Comparison of ENCODE assay signal across 8 mouse cellular contexts in genomic region chr5:36462810-36463209, GRCm38 (mm10). TPM values are rescaled to one million over a fixed set of nuclear protein-coding genes. Genes with fewer than 3 reads are reported as not detected.
DNase-seq lines count a peak whose midpoint lies in the region; ATAC-seq and TF ChIP-seq lines count a peak whose summit lies in the region.

No protein-coding gene starts in this region.

- H3K27me3 ChIP-seq in kidney, postnatal 0 days (ENCODE audit: insufficient read depth, low read length), result no peaks in the 10 kb centered on the region
- H3K27me3 ChIP-seq in liver, postnatal 0 days (ENCODE audit: insufficient read depth, low read length), result no peaks in the 10 kb centered on the region

- H3K4me2 ChIP-seq in kidney, postnatal 0 days (ENCODE audit: low read length), result no peak overlapping the region
- H3K4me2 ChIP-seq in liver, postnatal 0 days (ENCODE audit: low read depth, low read length), result no peak overlapping the region

- TF ChIP-seq EP300 in liver, postnatal 0 days (IDR thresholded peaks at IDR 0.05; ENCODE audit: low read depth), result no peak

- H3K4me1 ChIP-seq in kidney, postnatal 0 days (replicated peaks; ENCODE audit: insufficient read depth, low read length), result peaks cover 12% of the 10 kb centered on the region; the same call in 1 of the 2 replicates
- peaks cover 19% of the 10 kb centered on the region for H3K4me1 ChIP-seq in liver, postnatal 0 days (ENCODE audit: insufficient read depth)

- WGBS in kidney, postnatal 0 days, result 10% methylated on average over 7 of the region's 7 CpGs
- 10% methylated on average over 7 of the region's 7 CpGs for WGBS in liver, postnatal 0 days (ENCODE audit: insufficient replicate concordance)

- no peaks in the 10 kb centered on the region for H3K9me3 ChIP-seq in kidney, postnatal 0 days (replicated peaks; ENCODE audit: low read length)
- H3K9me3 ChIP-seq in liver, postnatal 0 days (ENCODE audit: low read length), result no peaks in the 10 kb centered on the region

- H3K27ac ChIP-seq in kidney, postnatal 0 days, result no peak overlapping the region
- no peak overlapping the region for H3K27ac ChIP-seq in liver, postnatal 0 days (ENCODE audit: low read depth)

- H3K9ac ChIP-seq in kidney, postnatal 0 days (ENCODE audit: low read depth, low read length), result no peak overlapping the region
- no peak overlapping the region for H3K9ac ChIP-seq in liver, postnatal 0 days (replicated peaks)

- H3K36me3 ChIP-seq in kidney, postnatal 0 days (ENCODE audit: insufficient read depth, low read length), result 0 out of 2 replicates have a peak, but pooled peaks cover 2% of the 10 kb centered on the region
- H3K36me3 ChIP-seq in liver, postnatal 0 days (replicated peaks; ENCODE audit: insufficient read depth, low read length), result no peaks in the 10 kb centered on the region

- no peak overlapping the region for H3K4me3 ChIP-seq in kidney, postnatal 0 days (replicated peaks; ENCODE audit: low read depth, low read length)
- no peak overlapping the region for H3K4me3 ChIP-seq in liver, postnatal 0 days (ENCODE audit: low read depth, low read length)

- peak; percentile 18 for ATAC-seq in CD4-positive, CD25-positive, alpha-beta regulatory T cell, adult 4 months
- ATAC-seq in kidney, postnatal 0 days (replicated peaks; ENCODE audit: low FRiP score, low read depth), result no peak
- ATAC-seq in liver, postnatal 0 days, result no peak

- peak; percentile 59 for DNase-seq in 3134 (ENCODE audit: extremely low read depth, insufficient read length, low spot score)
- peak; percentile 70 for DNase-seq in brain, adult 2 months (ENCODE audit: low read depth, low spot score)
- peak; percentile 48 to 74 for DNase-seq in frontal cortex, postnatal 14 days (ENCODE audit: low spot score in 2 of 2)
- DNase-seq in kidney, postnatal 0 days (ENCODE audit: low spot score), result peak; percentile 78
- DNase-seq in liver, postnatal 0 days, result peak; percentile 89
- DNase-seq in right cerebral cortex, adult 2 months (ENCODE audit: low spot score in 2 of 2), result peak; percentile 80 to 81
- peak; percentile 83 for DNase-seq in urinary bladder, postnatal 25 days (ENCODE audit: low spot score)

- peak; percentile 86 for TF ChIP-seq CTCF in kidney, postnatal 0 days (IDR thresholded peaks at IDR 0.05; ENCODE audit: low read depth)
- TF ChIP-seq CTCF in liver, postnatal 0 days (IDR thresholded peaks at IDR 0.05; ENCODE audit: low read depth), result peak; percentile 96

RNA-seq across cellular contexts. Expression of gene Grpel1, which starts 2.0 kb away (rescaled TPM):
- polyA plus RNA-seq in CD4-positive, CD25-positive, alpha-beta regulatory T cell, adult 4 months (2017; shearing (Covaris generic)), result 10 to 100 TPM; 40.4 to 41.8 TPM
- polyA plus RNA-seq in kidney, postnatal 0 days (2015; fragmentation: Nextera tagmentation; extraction: Ambion mirVana), result 67.5 and 68.0 TPM in 2 replicates
- polyA plus RNA-seq in liver, postnatal 0 days (2015; fragmentation: Nextera tagmentation; extraction: Ambion mirVana), result 61.2 and 62.1 TPM in 2 replicates

RNA-seq across cellular contexts. Expression of gene Tada2b, which starts 21.3 kb away (rescaled TPM):
- 1 to 10 TPM; 3.0 to 3.9 TPM for polyA plus RNA-seq in CD4-positive, CD25-positive, alpha-beta regulatory T cell, adult 4 months (2017; shearing (Covaris generic))
- 2.4 and 2.6 TPM in 2 replicates for polyA plus RNA-seq in kidney, postnatal 0 days (2015; fragmentation: Nextera tagmentation; extraction: Ambion mirVana)
- 1.2 and 1.4 TPM in 2 replicates for polyA plus RNA-seq in liver, postnatal 0 days (2015; fragmentation: Nextera tagmentation; extraction: Ambion mirVana)

RNA-seq across cellular contexts. Expression of gene Ccdc96, which starts 21.6 kb away (rescaled TPM):
- not detected for polyA plus RNA-seq in CD4-positive, CD25-positive, alpha-beta regulatory T cell, adult 4 months (2017; shearing (Covaris generic))
- polyA plus RNA-seq in kidney, postnatal 0 days (2015; fragmentation: Nextera tagmentation; extraction: Ambion mirVana), result 0.68 and 0.74 TPM in 2 replicates
- 0.06 and 0.13 TPM in 2 replicates for polyA plus RNA-seq in liver, postnatal 0 days (2015; fragmentation: Nextera tagmentation; extraction: Ambion mirVana)
